Mouse (Mus musculus) kidney, adult 2 months (tissue): Measurements from ENCODE around the gene Sez6. TPM values are rescaled to one million over a fixed set of nuclear protein-coding genes. Genes with fewer than 3 reads are reported as not detected.
A peak's percentile ranks its signal among the peaks of the same experiment; 100 is the strongest.

Source experiments
- DNase-seq: peaks from one replicate; pipeline ENCODE4 v3.0.0; 2021
- H3K27ac ChIP-seq: fragments of 200-500 bp; 2 replicates; pipeline ENCODE4 v1.5.1; 2012; ENCODE audit warnings: low read depth, low read length, control low read depth, inconsistent platforms; ENCODE audit not compliant: insufficient read depth
- H3K27me3 ChIP-seq: fragments of 200-500 bp; replicated peaks from 2 replicates; pipeline ENCODE4 v1.6.1; 2012; ENCODE audit warnings: mild to moderate bottlenecking, moderate library complexity, low read length, inconsistent platforms; ENCODE audit not compliant: control insufficient read depth, insufficient read depth
- H3K36me3 ChIP-seq: fragments of 200-500 bp; 2 replicates; pipeline ENCODE4 v1.6.1; 2012; ENCODE audit warnings: mild to moderate bottlenecking, moderate library complexity, low read length, inconsistent platforms; ENCODE audit not compliant: control insufficient read depth, insufficient read depth
- H3K4me1 ChIP-seq: fragments of 200-500 bp; 2 replicates; pipeline ENCODE4 v1.6.1; 2011; ENCODE audit warnings: low read length; ENCODE audit not compliant: control insufficient read depth, insufficient read depth
- H3K4me3 ChIP-seq: fragments of 200-500 bp; 2 replicates; pipeline ENCODE4 v1.5.1; 2011; ENCODE audit warnings: mild to moderate bottlenecking, low read depth, low read length, control low read depth; ENCODE audit not compliant: insufficient read depth
- CTCF ChIP-seq: fragments of 200-500 bp; conservative IDR thresholded peaks from 2 replicates; pipeline ENCODE4 v1.5.1; 2011; ENCODE audit warnings: low read depth, mild to moderate bottlenecking, control low read depth, low read length, moderate library complexity, mixed read lengths; ENCODE audit not compliant: insufficient read depth, insufficient read length
- POLR2A ChIP-seq: fragments of 200-500 bp; IDR thresholded peaks from one replicate; pipeline ENCODE4 v1.6.1; 2011; ENCODE audit warnings: low read depth, low read length, control low read depth
- WGBS: fragments of 180-500 bp; shearing (Covaris S2); methylation state at CpG from one replicate; pipeline ENCODE4 v1.1.7; 2018; 5-methylcytosine and 5-hydroxymethylcytosine counted together
- polyA plus RNA-seq: library from polyadenylated mRNA; depleted of rRNA; stranded (reverse); fragments of >200 nt; gene quantifications from 2 replicates; pipeline ENCODE4 v1.2.3, GENCODE M21; 2012

The Sez6 gene
- polyA plus RNA-seq, 1 experiment = 0.27 TPM

GRCm38 (mm10) chr11:77890648-77891258 lies 39.8 kb upstream of the Sez6 start:
- 28% methylated on average over 2 of the region's 2 CpGs for WGBS
- H3K36me3 ChIP-seq = no peaks in the 10 kb centered on the region
- no peak for TF ChIP-seq POLR2A
- peak; percentile 80 for DNase-seq
- peak overlapping the region; percentile 93 for H3K27ac ChIP-seq
- peaks cover 28% of the 10 kb centered on the region for H3K4me1 ChIP-seq
- no peak overlapping the region for H3K4me3 ChIP-seq
- H3K27me3 ChIP-seq = no peaks in the 10 kb centered on the region

- Histone ChIP-seq H3K4me1 (peaks cover 28% of the 10 kb centered on the region), H3K27me3 (no peaks in the 10 kb centered on the region), H3K36me3 (no peaks in the 10 kb centered on the region), H3K4me3 (peak overlapping the region; percentile 44), H3K27ac (peak overlapping the region; percentile 95)
- DNase-seq = no peak
- 35% methylated on average over 5 of the region's 5 CpGs for WGBS
- no peak for TF ChIP-seq CTCF
Measured at GRCm38 (mm10) chr11:77892883-77893282, 37.7 kb upstream of the Sez6 start.

- TF ChIP-seq CTCF (no peak), POLR2A (no peak)
- Histone ChIP-seq H3K4me3 (peak overlapping the region; percentile 77), H3K27me3 (no peaks in the 10 kb centered on the region), H3K36me3 (no peaks in the 10 kb centered on the region), H3K27ac (peak overlapping the region; percentile 95), H3K4me1 (peaks cover 28% of the 10 kb centered on the region)
- DNase-seq = no peak
- 55% methylated on average over 6 of the region's 6 CpGs for WGBS
Measured at GRCm38 (mm10) chr11:77893283-77893682, 37.3 kb upstream of the Sez6 start.

GRCm38 (mm10) chr11:77893787-77894718 lies 36.5 kb upstream of the Sez6 start, which contains the start of gene Pipox:
Gene Pipox (minus strand): TSS chr11:77894096.
- no peak for TF ChIP-seq POLR2A
- TF ChIP-seq CTCF = peak; percentile 50
- WGBS = 10% methylated on average over 11 of the region's 11 CpGs
- Histone ChIP-seq H3K4me1 (peaks cover 28% of the 10 kb centered on the region), H3K27me3 (no peaks in the 10 kb centered on the region), H3K4me3 (peak within 1 kb of the TSS; percentile 77), H3K36me3 (no peaks in the 10 kb centered on the region), H3K27ac (peak within 1 kb of the TSS; percentile 95)
- peak; percentile 99 for DNase-seq

GRCm38 (mm10) chr11:77894967-77895366 lies 35.6 kb upstream of the Sez6 start:
- H3K36me3 ChIP-seq = no peaks in the 10 kb centered on the region
- DNase-seq = peak; percentile 56
- H3K27ac ChIP-seq = peak overlapping the region; percentile 74
- no peaks in the 10 kb centered on the region for H3K27me3 ChIP-seq
- 56% methylated on average over 2 of the region's 2 CpGs for WGBS
- peaks cover 28% of the 10 kb centered on the region for H3K4me1 ChIP-seq
- H3K4me3 ChIP-seq = no peak overlapping the region
- no peak for TF ChIP-seq POLR2A
- TF ChIP-seq CTCF = no peak

- no peak for TF ChIP-seq POLR2A
- TF ChIP-seq CTCF = no peak
- Histone ChIP-seq H3K27ac (no peak overlapping the region), H3K27me3 (no peaks in the 10 kb centered on the region), H3K4me1 (peaks cover 21% of the 10 kb centered on the region), H3K36me3 (no peaks in the 10 kb centered on the region), H3K4me3 (no peak overlapping the region)
- DNase-seq = no peak
- 42% methylated on average over 9 of the region's 9 CpGs for WGBS
Measured at GRCm38 (mm10) chr11:77896011-77896410, 34.6 kb upstream of the Sez6 start.

- Histone ChIP-seq H3K4me1 (peaks cover 19% of the 10 kb centered on the region), H3K4me3 (no peak overlapping the region), H3K27me3 (no peaks in the 10 kb centered on the region), H3K27ac (no peak overlapping the region), H3K36me3 (no peaks in the 10 kb centered on the region)
- TF ChIP-seq CTCF (no peak), POLR2A (no peak)
- WGBS = 55% methylated on average over 6 of the region's 6 CpGs
- DNase-seq = no peak
Measured at GRCm38 (mm10) chr11:77896480-77896819, 34.1 kb upstream of the Sez6 start.
